Mouse (Mus musculus) intestine, embryonic 15.5 days (tissue): ENCODE measurements around the gene Cyp27b1. TPM values are rescaled to one million over a fixed set of nuclear protein-coding genes. Genes with fewer than 3 reads are reported as not detected.

Experiments used
- ATAC-seq: fragments of 200-750 bp; cut with Nextera tagmentation; 2 replicates; pipeline ENCODE4 v1.8.0; 2017; ENCODE audit warnings: moderate TSS enrichment, moderate library complexity
- H3K27ac ChIP-seq: fragments of 300-500 bp; sonication (generic); 2 replicates; pipeline ENCODE4 v1.5.1; 2015; ENCODE audit warnings: mild to moderate bottlenecking, inconsistent platforms
- H3K27me3 ChIP-seq: fragments of 300-500 bp; sonication (generic); replicated peaks from 2 replicates; pipeline ENCODE4 v1.6.1; 2015; ENCODE audit warnings: inconsistent platforms
- H3K36me3 ChIP-seq: fragments of 300-500 bp; sonication (generic); 2 replicates; pipeline ENCODE4 v1.6.1; 2015; ENCODE audit warnings: inconsistent platforms
- H3K4me1 ChIP-seq: fragments of 300-500 bp; sonication (generic); replicated peaks from 2 replicates; pipeline ENCODE4 v1.6.1; 2015; ENCODE audit warnings: inconsistent platforms
- H3K4me2 ChIP-seq: fragments of 300-500 bp; sonication (generic); replicated peaks from 2 replicates; pipeline ENCODE4 v1.6.1; 2015; ENCODE audit warnings: mild to moderate bottlenecking, inconsistent platforms
- H3K4me3 ChIP-seq: fragments of 300-500 bp; sonication (generic); replicated peaks from 2 replicates; pipeline ENCODE4 v1.5.1; 2015; ENCODE audit warnings: inconsistent platforms
- H3K9ac ChIP-seq: fragments of 300-500 bp; sonication (generic); 2 replicates; pipeline ENCODE4 v1.6.1; 2015; ENCODE audit warnings: inconsistent platforms
- H3K9me3 ChIP-seq: fragments of 300-500 bp; sonication (generic); 2 replicates; pipeline ENCODE4 v1.6.1; 2016; ENCODE audit warnings: inconsistent platforms
- WGBS: fragments of 180-500 bp; shearing (Covaris S2); methylation state at CpG from one replicate; pipeline ENCODE4 v1.1.7; 2015; 5-methylcytosine and 5-hydroxymethylcytosine counted together
- polyA plus RNA-seq: library from polyadenylated mRNA; unstranded; fragments of >200 nt; fragmentation: Nextera tagmentation; extraction: Ambion mirVana; gene quantifications from 2 replicates; pipeline ENCODE4 v1.2.1, GENCODE M21; 2015

Cyp27b1 gene
- 0.05 and 0.11 TPM in 2 replicates for polyA plus RNA-seq

GRCm38 (mm10) chr10:127047954-127048353 lies at the start of gene Cyp27b1:
TSS of gene Cyp27b1 (plus strand) at chr10:127048250.
- Histone ChIP-seq H3K9ac (no peak within 1 kb of the TSS), H3K9me3 (no peaks in the 10 kb centered on the region), H3K36me3 (0 out of 2 replicates have a peak, but pooled peaks cover 2% of the 10 kb centered on the region), H3K27me3 (peaks cover 42% of the 10 kb centered on the region), H3K27ac (no peak within 1 kb of the TSS), H3K4me2 (peak within 1 kb of the TSS; percentile 66), H3K4me3 (peak within 1 kb of the TSS; percentile 26), H3K4me1 (peaks cover 17% of the 10 kb centered on the region)
- ATAC-seq = no peak
- WGBS = 31% methylated on average over 5 of the region's 5 CpGs

GRCm38 (mm10) chr10:127000529-127000928 lies 47.5 kb upstream of the Cyp27b1 start, which contains the start of gene Avil:
TSS of gene Avil (plus strand) at chr10:127000709.
- no peaks in the 10 kb centered on the region for H3K9me3 ChIP-seq
- peaks cover 30% of the 10 kb centered on the region for H3K36me3 ChIP-seq
- H3K4me2 ChIP-seq = no peak within 1 kb of the TSS
- no peaks in the 10 kb centered on the region for H3K4me1 ChIP-seq
- no peaks in the 10 kb centered on the region for H3K27me3 ChIP-seq
- 86% methylated on average over 5 of the region's 5 CpGs for WGBS
- no peak within 1 kb of the TSS for H3K9ac ChIP-seq
- ATAC-seq = 0 out of 2 replicates have a peak, but pooled peaks have one; percentile 36
- H3K4me3 ChIP-seq = no peak within 1 kb of the TSS
- no peak within 1 kb of the TSS for H3K27ac ChIP-seq

- WGBS = 75% methylated on average over 9 of the region's 9 CpGs
- ATAC-seq = no peak
- Histone ChIP-seq H3K4me3 (no peak overlapping the region), H3K4me1 (no peaks in the 10 kb centered on the region), H3K9me3 (no peaks in the 10 kb centered on the region), H3K9ac (no peak overlapping the region), H3K4me2 (no peak overlapping the region), H3K27ac (no peak overlapping the region), H3K27me3 (no peaks in the 10 kb centered on the region), H3K36me3 (peaks cover 27% of the 10 kb centered on the region)
These were observed 46.8 kb upstream of the Cyp27b1 start for GRCm38 (mm10) chr10:127001297-127001696.

- Histone ChIP-seq H3K27ac (no peak overlapping the region), H3K27me3 (no peaks in the 10 kb centered on the region), H3K9ac (no peak overlapping the region), H3K4me2 (no peak overlapping the region), H3K9me3 (no peaks in the 10 kb centered on the region), H3K36me3 (peaks cover 27% of the 10 kb centered on the region), H3K4me3 (no peak overlapping the region), H3K4me1 (no peaks in the 10 kb centered on the region)
- 86% methylated on average over 1 of the region's 1 CpGs for WGBS
- no peak for ATAC-seq
These were observed 46.0 kb upstream of the Cyp27b1 start for GRCm38 (mm10) chr10:127002056-127002455.

GRCm38 (mm10) chr10:127002765-127003164 lies 45.3 kb upstream of the Cyp27b1 start:
- Histone ChIP-seq H3K27ac (no peak overlapping the region), H3K4me1 (no peaks in the 10 kb centered on the region), H3K4me3 (no peak overlapping the region), H3K36me3 (peaks cover 21% of the 10 kb centered on the region), H3K9ac (no peak overlapping the region), H3K4me2 (no peak overlapping the region), H3K27me3 (no peaks in the 10 kb centered on the region), H3K9me3 (no peaks in the 10 kb centered on the region)
- 90% methylated on average over 5 of the region's 5 CpGs for WGBS
- ATAC-seq = no peak

- no peak for ATAC-seq
- H3K4me2 ChIP-seq = no peak overlapping the region
- peaks cover 15% of the 10 kb centered on the region for H3K36me3 ChIP-seq
- H3K27ac ChIP-seq = no peak overlapping the region
- H3K9ac ChIP-seq = no peak overlapping the region
- 86% methylated on average over 8 of the region's 8 CpGs for WGBS
- H3K4me1 ChIP-seq = no peaks in the 10 kb centered on the region
- no peak overlapping the region for H3K4me3 ChIP-seq
- H3K27me3 ChIP-seq = no peaks in the 10 kb centered on the region
- H3K9me3 ChIP-seq = no peaks in the 10 kb centered on the region
These were observed 44.7 kb upstream of the Cyp27b1 start for GRCm38 (mm10) chr10:127003334-127003733.

DNA sequence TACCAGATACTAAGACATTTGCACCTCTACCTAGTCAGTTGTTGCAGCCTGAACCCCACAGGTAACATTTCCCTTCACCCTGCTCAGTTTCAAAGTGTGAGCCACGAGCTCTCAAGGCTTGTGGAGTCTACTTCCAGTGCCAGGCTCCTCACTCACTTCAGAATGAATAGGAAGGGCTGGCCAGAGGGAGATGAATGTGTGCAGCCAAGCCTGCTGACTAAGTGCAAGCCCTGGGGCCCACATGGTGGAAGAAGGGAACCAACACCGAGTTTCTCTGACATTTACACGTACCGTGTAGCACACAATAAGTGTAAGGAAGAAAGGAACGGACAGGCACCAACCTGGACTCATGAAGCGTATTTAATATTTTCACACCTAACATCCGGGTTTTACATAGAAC lies 44.2 kb upstream of the Cyp27b1 start:
- Histone ChIP-seq H3K27ac (no peak overlapping the region), H3K36me3 (peaks cover 11% of the 10 kb centered on the region), H3K9ac (no peak overlapping the region), H3K4me2 (no peak overlapping the region), H3K9me3 (no peaks in the 10 kb centered on the region), H3K4me1 (no peaks in the 10 kb centered on the region), H3K4me3 (no peak overlapping the region), H3K27me3 (no peaks in the 10 kb centered on the region)
- ATAC-seq = no peak
- WGBS = 80% methylated on average over 7 of the region's 7 CpGs

- Histone ChIP-seq H3K36me3 (no peaks in the 10 kb centered on the region), H3K4me3 (no peak overlapping the region), H3K4me1 (no peaks in the 10 kb centered on the region), H3K27me3 (no peaks in the 10 kb centered on the region), H3K9ac (no peak overlapping the region), H3K4me2 (no peak overlapping the region), H3K9me3 (no peaks in the 10 kb centered on the region), H3K27ac (no peak overlapping the region)
- 59% methylated on average over 5 of the region's 5 CpGs for WGBS
- ATAC-seq = peak; percentile 36; the same call in 1 of the 2 replicates
These were observed 31.6 kb upstream of the Cyp27b1 start for GRCm38 (mm10) chr10:127016488-127016887.

- 18% methylated on average over 2 of the region's 2 CpGs for WGBS
- Histone ChIP-seq H3K9ac (no peak overlapping the region), H3K27me3 (no peaks in the 10 kb centered on the region), H3K27ac (no peak overlapping the region), H3K36me3 (no peaks in the 10 kb centered on the region), H3K4me3 (no peak overlapping the region), H3K4me2 (no peak overlapping the region), H3K9me3 (no peaks in the 10 kb centered on the region), H3K4me1 (no peaks in the 10 kb centered on the region)
- ATAC-seq = no peak
These were observed 31.0 kb upstream of the Cyp27b1 start for GRCm38 (mm10) chr10:127017071-127017470.

- H3K4me1 ChIP-seq = no peaks in the 10 kb centered on the region
- H3K9ac ChIP-seq = no peak overlapping the region
- H3K9me3 ChIP-seq = no peaks in the 10 kb centered on the region
- no peak overlapping the region for H3K27ac ChIP-seq
- H3K36me3 ChIP-seq = peaks cover 4% of the 10 kb centered on the region; the same call in 1 of the 2 replicates
- 73% methylated on average over 16 of the region's 16 CpGs for WGBS
- no peak overlapping the region for H3K4me2 ChIP-seq
- no peak overlapping the region for H3K4me3 ChIP-seq
- H3K27me3 ChIP-seq = no peaks in the 10 kb centered on the region
- ATAC-seq = no peak
These were observed 29.6 kb upstream of the Cyp27b1 start for GRCm38 (mm10) chr10:127018422-127018821.

- Histone ChIP-seq H3K36me3 (peaks cover 13% of the 10 kb centered on the region; the same call in 1 of the 2 replicates), H3K4me1 (peaks cover 4% of the 10 kb centered on the region; the same call in 1 of the 2 replicates), H3K27me3 (no peaks in the 10 kb centered on the region), H3K9me3 (no peaks in the 10 kb centered on the region), H3K9ac (peak within 1 kb of the TSS; percentile 86), H3K4me3 (peak within 1 kb of the TSS; percentile 80), H3K27ac (peak within 1 kb of the TSS; percentile 72), H3K4me2 (peak within 1 kb of the TSS; percentile 63)
- peak; percentile 92 for ATAC-seq
- 5% methylated on average over 56 of the region's 56 CpGs for WGBS
These were observed 17.4 kb upstream of the Cyp27b1 start, which contains the start of gene Tsfm for GRCm38 (mm10) chr10:127030336-127031296. TSS of gene Tsfm (minus strand) at chr10:127030840.

- Histone ChIP-seq H3K9ac (no peak overlapping the region), H3K4me3 (no peak overlapping the region), H3K4me1 (peaks cover 4% of the 10 kb centered on the region; the same call in 1 of the 2 replicates), H3K27me3 (no peaks in the 10 kb centered on the region), H3K36me3 (0 out of 2 replicates have a peak, but pooled peaks cover 1% of the 10 kb centered on the region), H3K4me2 (no peak overlapping the region), H3K9me3 (no peaks in the 10 kb centered on the region), H3K27ac (no peak overlapping the region)
- 80% methylated on average over 8 of the region's 8 CpGs for WGBS
- ATAC-seq = no peak
These were observed 14.7 kb upstream of the Cyp27b1 start for GRCm38 (mm10) chr10:127033301-127033741.
